Mouse (Mus musculus) megakaryocyte, embryonic 14.5 days (primary cell): Measurements from ENCODE around the gene Zswim1. TPM values are rescaled to one million over a fixed set of nuclear protein-coding genes. Genes with fewer than 3 reads are reported as not detected.
"Not testable (repeated sequence)": the region's sequence is repeated elsewhere in the genome, so short reads cannot be mapped to it uniquely, and the experiment has no call there.

ENCODE experiments used
- H3K27me3 ChIP-seq: replicated peaks from 2 replicates; pipeline ENCODE3; 2012; ENCODE audit warnings: inconsistent platforms
- H3K36me3 ChIP-seq: replicated peaks from 2 replicates; pipeline ENCODE3; 2012; ENCODE audit warnings: low read length, inconsistent platforms, mixed read lengths
- H3K4me1 ChIP-seq: 2 replicates; pipeline ENCODE4 v1.6.1; 2012; ENCODE audit warnings: inconsistent platforms
- H3K4me3 ChIP-seq: replicated peaks from 2 replicates; pipeline ENCODE3; 2012; ENCODE audit warnings: moderate library complexity, mild to moderate bottlenecking, inconsistent platforms
- H3K9me3 ChIP-seq: 2 replicates; pipeline ENCODE4 v1.6.1; 2012; ENCODE audit warnings: inconsistent platforms
- FLI1 ChIP-seq: IDR thresholded peaks from 2 replicates; pipeline ENCODE4 v1.6.1; 2012; ENCODE audit warnings: low read length, inconsistent platforms, mixed read lengths
- GATA1 ChIP-seq: IDR thresholded peaks from 3 replicates; pipeline ENCODE4 v1.6.1; 2012; ENCODE audit warnings: mixed read lengths, low read length, inconsistent platforms, borderline replicate concordance
- polyA plus RNA-seq: library from polyadenylated mRNA; stranded (reverse); fragments of >175 nt; gene quantifications from 2 replicates; pipeline ENCODE4 v1.2.3, GENCODE M21; 2012; ENCODE audit warnings: low replicate concordance; ENCODE audit not compliant: insufficient read depth

Zswim1 gene
- polyA plus RNA-seq, 1 experiment, result 15.6 TPM

GRCm38 (mm10) chr2:164792400-164793190, 29.9 kb upstream of the Zswim1 start:
- TF ChIP-seq FLI1, result no peak
- no peak for TF ChIP-seq GATA1
- no peaks in the 10 kb centered on the region for H3K27me3 ChIP-seq
- no peaks in the 10 kb centered on the region for H3K9me3 ChIP-seq
- peaks cover 89% of the 10 kb centered on the region for H3K36me3 ChIP-seq
- H3K4me1 ChIP-seq, result peaks cover 19% of the 10 kb centered on the region
- no peak overlapping the region for H3K4me3 ChIP-seq

DNA sequence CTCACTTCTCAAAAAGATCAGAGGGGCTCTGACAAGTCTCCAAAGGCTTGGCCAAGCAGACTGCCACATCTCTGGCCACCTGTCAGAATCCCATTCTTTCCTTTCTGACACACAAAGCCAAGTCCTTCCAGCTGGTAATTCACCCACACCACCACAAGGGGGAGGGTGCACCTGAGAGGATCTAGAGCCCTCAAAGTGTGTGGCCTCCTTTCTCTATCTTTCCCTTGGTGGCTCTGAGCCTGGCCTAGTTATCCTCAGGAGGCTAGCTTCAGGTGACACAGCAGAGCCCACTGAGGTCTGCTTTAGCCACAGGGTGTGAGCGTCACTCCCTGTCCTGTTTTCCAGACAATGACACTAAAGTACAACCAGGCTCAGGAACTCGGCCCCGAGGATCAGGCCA, 29.2 kb upstream of the Zswim1 start:
- no peaks in the 10 kb centered on the region for H3K27me3 ChIP-seq
- H3K4me3 ChIP-seq, result no peak overlapping the region
- TF ChIP-seq GATA1, result no peak
- peaks cover 19% of the 10 kb centered on the region for H3K4me1 ChIP-seq
- H3K36me3 ChIP-seq, result peaks cover 94% of the 10 kb centered on the region
- no peaks in the 10 kb centered on the region for H3K9me3 ChIP-seq

GRCm38 (mm10) chr2:164793772-164794171, 28.7 kb upstream of the Zswim1 start:
- Histone ChIP-seq H3K36me3 (peaks cover 90% of the 10 kb centered on the region), H3K4me1 (peaks cover 13% of the 10 kb centered on the region), H3K4me3 (no peak overlapping the region), H3K27me3 (no peaks in the 10 kb centered on the region), H3K9me3 (no peaks in the 10 kb centered on the region)
- TF ChIP-seq GATA1, result no peak
- TF ChIP-seq FLI1, result no peak

- Histone ChIP-seq H3K36me3 (peaks cover 90% of the 10 kb centered on the region), H3K4me3 (no peak overlapping the region), H3K4me1 (peaks cover 9% of the 10 kb centered on the region), H3K9me3 (no peaks in the 10 kb centered on the region), H3K27me3 (no peaks in the 10 kb centered on the region)
- TF ChIP-seq FLI1, result no peak
- TF ChIP-seq GATA1, result no peak
These were observed 28.2 kb upstream of the Zswim1 start for GRCm38 (mm10) chr2:164794293-164794692.

GRCm38 (mm10) chr2:164795868-164796267, 26.6 kb upstream of the Zswim1 start:
- no peak overlapping the region for H3K4me3 ChIP-seq
- no peaks in the 10 kb centered on the region for H3K27me3 ChIP-seq
- H3K9me3 ChIP-seq, result no peaks in the 10 kb centered on the region
- H3K4me1 ChIP-seq, result peaks cover 13% of the 10 kb centered on the region
- no peak for TF ChIP-seq FLI1
- TF ChIP-seq GATA1, result no peak
- peaks cover 91% of the 10 kb centered on the region for H3K36me3 ChIP-seq

- Histone ChIP-seq H3K36me3 (peaks cover 88% of the 10 kb centered on the region), H3K4me1 (peaks cover 36% of the 10 kb centered on the region)
- H3K27me3 ChIP-seq, H3K4me3 ChIP-seq, H3K9me3 ChIP-seq: not testable (repeated sequence)
These were observed 23.9 kb upstream of the Zswim1 start for GRCm38 (mm10) chr2:164798554-164798953.

DNA sequence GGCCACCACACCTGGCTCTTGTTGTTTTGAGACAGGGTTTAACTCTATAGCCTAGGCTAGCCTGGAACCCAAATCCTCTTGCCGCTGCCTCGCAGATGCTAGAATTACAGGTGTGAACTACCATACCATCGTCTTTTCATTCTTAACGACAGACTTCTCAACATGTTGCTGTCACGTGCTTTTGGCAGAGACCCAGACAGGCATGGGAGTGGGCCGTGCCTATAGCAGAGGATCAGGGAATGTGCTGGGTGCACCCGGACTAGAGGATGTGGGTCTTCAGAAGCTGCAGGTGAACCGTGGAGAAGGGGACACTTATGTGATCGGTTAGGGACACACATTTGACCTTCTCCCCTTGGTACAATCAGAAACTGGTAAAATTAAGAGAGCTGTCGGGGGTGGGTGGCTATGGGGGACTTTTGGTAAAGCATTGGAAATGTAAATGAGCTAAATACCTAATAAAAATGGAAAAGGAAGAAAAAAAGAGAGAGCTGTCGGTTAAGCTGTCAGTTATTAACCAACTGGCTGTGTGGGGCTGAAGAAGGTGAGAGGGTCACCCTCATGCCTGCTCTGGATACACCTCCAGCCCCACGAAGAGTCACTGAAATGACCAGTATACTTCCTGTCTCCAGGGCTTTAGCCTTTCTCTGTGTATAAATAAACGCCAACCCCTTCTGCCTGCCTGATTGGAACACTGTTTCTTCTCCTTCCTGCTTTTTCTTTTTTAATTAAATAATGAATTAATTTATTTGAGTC, 22.1 kb upstream of the Zswim1 start:
- H3K4me3 ChIP-seq, result no peak overlapping the region
- H3K4me1 ChIP-seq, result peaks cover 36% of the 10 kb centered on the region
- TF ChIP-seq GATA1 (no peak), FLI1 (no peak)
- H3K9me3 ChIP-seq, result no peaks in the 10 kb centered on the region
- no peaks in the 10 kb centered on the region for H3K27me3 ChIP-seq
- peaks cover 71% of the 10 kb centered on the region for H3K36me3 ChIP-seq

DNA sequence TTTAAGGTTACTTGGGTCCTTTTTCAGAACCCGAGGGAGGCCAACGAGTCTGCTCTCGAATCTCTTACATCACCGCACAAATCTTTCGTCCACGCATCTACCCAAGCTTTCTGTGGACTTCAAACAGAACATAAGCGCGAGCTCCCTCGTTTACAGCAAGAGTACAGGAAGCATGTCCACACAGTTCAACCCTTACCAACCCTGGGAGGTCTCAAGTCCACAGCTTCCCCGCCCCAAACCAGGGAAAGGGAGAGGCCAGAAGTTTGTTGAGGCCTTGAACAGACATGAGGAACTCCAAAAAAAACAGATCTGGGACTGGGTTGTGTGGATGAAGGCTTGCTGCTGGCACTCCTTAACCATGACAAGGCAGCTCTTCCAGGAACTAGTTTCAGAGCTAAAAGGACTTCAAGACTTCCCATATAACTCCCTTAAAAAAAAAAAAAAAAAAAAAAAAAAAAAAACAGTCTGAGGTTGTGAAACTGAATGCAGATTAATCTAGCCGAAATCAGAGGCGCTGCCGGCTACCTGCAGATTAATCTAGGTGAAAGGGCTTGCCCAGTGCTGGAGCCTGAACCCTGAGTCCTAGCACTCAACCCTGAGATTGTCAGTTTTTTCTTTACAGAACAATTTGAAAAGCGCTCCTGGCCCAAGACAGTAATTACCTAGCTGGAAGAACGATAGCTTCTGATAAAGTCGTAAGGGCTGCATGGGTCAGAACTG, 19.1 kb upstream of the Zswim1 start:
- Histone ChIP-seq H3K36me3 (peaks cover 49% of the 10 kb centered on the region), H3K4me1 (peaks cover 59% of the 10 kb centered on the region), H3K27me3 (no peaks in the 10 kb centered on the region), H3K4me3 (peak overlapping the region; percentile 98), H3K9me3 (no peaks in the 10 kb centered on the region)
- no peak for TF ChIP-seq FLI1

DNA sequence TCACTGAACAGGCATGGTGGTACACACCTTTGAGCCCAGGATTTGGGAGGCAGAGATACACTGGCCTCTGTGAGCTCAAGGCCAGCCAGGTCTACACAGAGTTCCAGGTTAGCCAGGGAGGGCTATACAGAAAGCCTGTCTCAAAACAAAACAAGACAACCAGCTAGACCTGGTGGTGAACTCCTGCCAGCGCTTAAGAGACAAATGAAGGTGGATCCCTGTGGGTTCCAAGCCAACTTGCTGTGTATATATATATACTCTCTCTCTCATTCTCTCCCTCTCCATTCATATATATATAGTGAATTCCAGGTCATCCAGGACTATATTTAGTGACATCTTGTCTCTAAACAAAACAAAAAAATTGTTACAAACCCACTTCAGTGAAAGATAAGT, 18.6 kb upstream of the Zswim1 start:
- Histone ChIP-seq H3K27me3 (no peaks in the 10 kb centered on the region), H3K4me3 (peak overlapping the region; percentile 98), H3K9me3 (no peaks in the 10 kb centered on the region), H3K4me1 (peaks cover 59% of the 10 kb centered on the region), H3K36me3 (peaks cover 54% of the 10 kb centered on the region)
- no peak for TF ChIP-seq FLI1
- TF ChIP-seq GATA1, result no peak
